Mouse (Mus musculus): ENCODE data around the gene Fhdc1. TPM values are rescaled to one million over a fixed set of nuclear protein-coding genes. Genes with fewer than 3 reads are reported as not detected.

Gene Fhdc1
- polyA plus RNA-seq, 1 experiment from 2014 or later: 6.1 TPM

DNA sequence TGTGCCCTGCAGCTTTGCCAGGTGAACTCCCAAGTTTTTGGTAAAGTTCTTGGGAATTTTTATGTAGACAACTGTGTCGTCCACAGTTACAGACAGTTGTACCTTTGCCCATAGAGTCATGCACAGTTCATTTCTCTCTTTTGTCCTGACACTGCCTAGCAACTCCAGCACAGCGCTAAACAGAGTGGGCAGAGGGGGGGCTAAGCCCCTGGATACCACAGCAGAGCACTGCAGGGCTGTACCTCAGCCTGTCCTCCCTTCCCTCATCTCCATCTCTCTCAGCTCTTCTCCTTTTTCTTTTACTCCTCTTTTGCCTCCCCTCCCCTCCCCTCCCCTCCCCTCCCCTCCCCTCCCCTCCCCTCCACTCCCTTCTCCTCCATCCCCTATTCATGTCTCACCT is 77.5 kb downstream of the Fhdc1 start:
- no peaks in the 10 kb centered on the region for H3K36me3 ChIP-seq (replicated peaks; ENCODE audit: control insufficient read depth, insufficient read depth)
- H3K9me3 ChIP-seq (ENCODE audit: control insufficient read depth, low read length): no peaks in the 10 kb centered on the region
- H3K4me2 ChIP-seq (replicated peaks): no peak overlapping the region
- DNase-seq (ENCODE audit: low spot score) (no peak), ATAC-seq (ENCODE audit: low FRiP score) (0 out of 2 replicates have a peak, but pooled peaks have one; percentile 42)
- no peaks in the 10 kb centered on the region for H3K27me3 ChIP-seq (ENCODE audit: control insufficient read depth, insufficient read depth, low read length)
- H3K4me1 ChIP-seq (replicated peaks; ENCODE audit: control insufficient read depth, insufficient read depth, low read length): peaks cover 5% of the 10 kb centered on the region; the same call in 1 of the 2 replicates
- no peak overlapping the region for H3K27ac ChIP-seq
- H3K9ac ChIP-seq: no peak overlapping the region
- 12% methylated on average over 2 of the region's 2 CpGs for WGBS
- H3K4me3 ChIP-seq (replicated peaks; ENCODE audit: low read length): no peak overlapping the region

DNA sequence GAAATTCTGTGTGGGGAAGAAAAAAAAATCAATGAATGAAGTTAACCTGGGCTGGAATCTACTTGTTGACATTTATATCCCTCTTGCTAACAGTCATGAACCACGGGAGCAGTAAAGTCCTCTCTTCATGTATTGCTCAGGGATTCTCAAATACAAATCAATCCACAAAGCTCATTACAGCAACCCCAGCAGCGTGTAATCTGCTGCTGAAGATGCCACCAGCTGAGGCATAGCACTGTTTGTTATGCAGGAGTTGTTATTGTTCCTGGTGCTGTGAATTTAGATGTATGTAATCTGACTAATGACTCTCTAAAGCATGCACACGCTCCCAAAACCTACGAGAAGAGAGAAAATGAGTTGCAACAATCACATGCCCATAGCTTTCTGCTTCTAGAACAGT is 82.3 kb downstream of the Fhdc1 start:
- Histone ChIP-seq H3K4me2 (replicated peaks) (no peak overlapping the region), H3K4me1 (replicated peaks; ENCODE audit: control insufficient read depth, insufficient read depth, low read length) (peaks cover 5% of the 10 kb centered on the region; the same call in 1 of the 2 replicates), H3K4me3 (replicated peaks; ENCODE audit: low read length) (no peak overlapping the region), H3K36me3 (replicated peaks; ENCODE audit: control insufficient read depth, insufficient read depth) (no peaks in the 10 kb centered on the region), H3K9ac (no peak overlapping the region), H3K27me3 (ENCODE audit: control insufficient read depth, insufficient read depth, low read length) (no peaks in the 10 kb centered on the region), H3K27ac (0 out of 2 replicates have a peak overlapping the region, but pooled peaks have one; percentile 63), H3K9me3 (ENCODE audit: control insufficient read depth, low read length) (no peaks in the 10 kb centered on the region)
- DNase-seq (ENCODE audit: low spot score) (peak; percentile 31), ATAC-seq (ENCODE audit: low FRiP score) (peak; percentile 74)
- 28% methylated on average over 4 of the region's 4 CpGs for whole genome bisulfite sequencing

- DNase-seq (ENCODE audit: low spot score) (no peak), ATAC-seq (ENCODE audit: low FRiP score) (no peak)
- H3K9ac ChIP-seq: no peak overlapping the region
- no peaks in the 10 kb centered on the region for H3K36me3 ChIP-seq (replicated peaks; ENCODE audit: control insufficient read depth, insufficient read depth)
- H3K27ac ChIP-seq: no peak overlapping the region
- H3K27me3 ChIP-seq (ENCODE audit: control insufficient read depth, insufficient read depth, low read length): no peaks in the 10 kb centered on the region
- H3K4me1 ChIP-seq (replicated peaks; ENCODE audit: control insufficient read depth, insufficient read depth, low read length): peaks cover 5% of the 10 kb centered on the region; the same call in 1 of the 2 replicates
- H3K4me3 ChIP-seq (replicated peaks; ENCODE audit: low read length): no peak overlapping the region
- H3K4me2 ChIP-seq (replicated peaks): no peak overlapping the region
- H3K9me3 ChIP-seq (ENCODE audit: control insufficient read depth, low read length): no peaks in the 10 kb centered on the region
- WGBS: 84% methylated on average over 2 of the region's 2 CpGs
Observed at GRCm38 (mm10) chr3:84396240-84396639, 84.0 kb downstream of the Fhdc1 start.

GRCm38 (mm10) chr3:84395840-84396239 is 84.4 kb downstream of the Fhdc1 start:
- no peak for DNase-seq (ENCODE audit: low spot score)
- H3K9me3 ChIP-seq (ENCODE audit: control insufficient read depth, low read length): 0 out of 2 replicates have a peak, but pooled peaks cover 3% of the 10 kb centered on the region
- H3K27me3 ChIP-seq (ENCODE audit: control insufficient read depth, insufficient read depth, low read length): no peaks in the 10 kb centered on the region
- no peak overlapping the region for H3K9ac ChIP-seq
- no peak for ATAC-seq (ENCODE audit: low FRiP score)
- H3K4me3 ChIP-seq (replicated peaks; ENCODE audit: low read length): no peak overlapping the region
- H3K4me2 ChIP-seq (replicated peaks): no peak overlapping the region
- H3K36me3 ChIP-seq (replicated peaks; ENCODE audit: control insufficient read depth, insufficient read depth): no peaks in the 10 kb centered on the region
- peaks cover 5% of the 10 kb centered on the region; the same call in 1 of the 2 replicates for H3K4me1 ChIP-seq (replicated peaks; ENCODE audit: control insufficient read depth, insufficient read depth, low read length)
- H3K27ac ChIP-seq: no peak overlapping the region

DNA sequence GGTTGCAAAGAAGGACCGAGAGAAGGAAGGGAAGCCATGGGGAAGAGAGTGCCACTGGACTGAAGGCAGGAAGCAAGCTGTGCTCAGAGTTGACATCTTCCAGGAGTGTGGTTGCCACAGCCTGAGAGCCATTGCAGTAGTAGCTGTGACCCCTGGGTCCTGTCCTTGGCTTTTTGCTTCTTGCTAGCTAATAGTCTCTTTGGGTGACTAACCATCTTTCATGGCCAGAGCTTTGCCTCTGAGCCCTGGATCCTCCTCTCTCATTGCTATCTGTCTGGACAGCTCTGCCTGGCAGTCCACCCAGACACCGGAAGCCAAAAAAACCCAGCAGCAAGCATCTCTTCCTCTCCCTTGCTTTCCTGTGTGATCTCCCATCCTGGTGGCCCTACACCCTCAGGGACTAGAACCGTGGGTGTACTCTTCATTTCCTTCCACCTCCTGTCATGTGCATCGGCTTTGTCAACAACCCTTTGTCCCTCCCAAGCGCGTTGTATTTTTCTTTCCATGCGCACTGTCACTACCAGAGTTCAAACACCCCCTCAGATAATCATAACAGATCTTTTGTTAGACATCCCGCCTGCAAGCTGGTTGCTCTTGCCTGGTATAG is 85.3 kb downstream of the Fhdc1 start:
- ATAC-seq (ENCODE audit: low FRiP score): no peak

More for the DNA sequence above, 85.3 kb downstream of the Fhdc1 start:
- Histone ChIP-seq H3K27me3 (ENCODE audit: control insufficient read depth, insufficient read depth, low read length) (no peaks in the 10 kb centered on the region), H3K9me3 (ENCODE audit: control insufficient read depth, low read length) (0 out of 2 replicates have a peak, but pooled peaks cover 3% of the 10 kb centered on the region), H3K27ac (no peak overlapping the region), H3K4me2 (replicated peaks) (no peak overlapping the region), H3K4me3 (replicated peaks; ENCODE audit: low read length) (no peak overlapping the region), H3K4me1 (replicated peaks; ENCODE audit: control insufficient read depth, insufficient read depth, low read length) (peaks cover 5% of the 10 kb centered on the region; the same call in 1 of the 2 replicates), H3K36me3 (replicated peaks; ENCODE audit: control insufficient read depth, insufficient read depth) (no peaks in the 10 kb centered on the region), H3K9ac (no peak overlapping the region)
- DNase-seq (ENCODE audit: low spot score): no peak
- WGBS: 76% methylated on average over 8 of the region's 8 CpGs

Other genes with a start within 250 kb of the Fhdc1 start
- gene Trim2, start 173.6 kb downstream of the Fhdc1 start, polyA plus RNA-seq (2014; fragmentation: Nextera tagmentation; extraction: Ambion mirVana): 136 and 151 TPM in 2 replicates
- gene Arfip1, start 102.2 kb upstream of the Fhdc1 start, polyA plus RNA-seq (2014; fragmentation: Nextera tagmentation; extraction: Ambion mirVana): 27.1 and 27.9 TPM in 2 replicates
- gene Tigd4, start 113.1 kb upstream of the Fhdc1 start, polyA plus RNA-seq (2014; fragmentation: Nextera tagmentation; extraction: Ambion mirVana): not detected in 2 replicates
- gene Tmem154, start 185.8 kb upstream of the Fhdc1 start, polyA plus RNA-seq (2014; fragmentation: Nextera tagmentation; extraction: Ambion mirVana): 1.4 and 2.0 TPM in 2 replicates

Data from hindbrain, embryonic 14.5 days (tissue).